Mouse (Mus musculus): ENCODE data around the gene Vipas39. TPM values are rescaled to one million over a fixed set of nuclear protein-coding genes. Genes with fewer than 3 reads are reported as not detected.

Vipas39 gene
- polyA plus RNA-seq, 1 experiment from 2014 or later = 67.8 TPM

- no peaks in the 10 kb centered on the region for H3K27me3 ChIP-seq (ENCODE audit: control insufficient read depth, insufficient read depth, low read length)
- H3K36me3 ChIP-seq (ENCODE audit: control insufficient read depth, insufficient read depth, low read length) = no peaks in the 10 kb centered on the region
Measured at GRCm38 (mm10) chr12:87196310-87196709, 69.7 kb downstream of the Vipas39 start.

GRCm38 (mm10) chr12:87195069-87195468, 71.0 kb downstream of the Vipas39 start:
- no peaks in the 10 kb centered on the region for H3K27me3 ChIP-seq (ENCODE audit: control insufficient read depth, insufficient read depth, low read length)
- no peak for ATAC-seq (ENCODE audit: low read depth)
- H3K27ac ChIP-seq (ENCODE audit: low read depth, low read length) = no peak overlapping the region
- peaks cover 8% of the 10 kb centered on the region for H3K4me1 ChIP-seq (ENCODE audit: control insufficient read depth, insufficient read depth, low read length)
- WGBS = 84% methylated on average over 1 of the region's 1 CpGs
- no peak overlapping the region for H3K9ac ChIP-seq (replicated peaks; ENCODE audit: low read depth, low read length)
- H3K36me3 ChIP-seq (ENCODE audit: control insufficient read depth, insufficient read depth, low read length) = no peaks in the 10 kb centered on the region
- H3K4me2 ChIP-seq (ENCODE audit: low read depth, low read length) = no peak overlapping the region
- no peak overlapping the region for H3K4me3 ChIP-seq (ENCODE audit: low read depth, low read length)
- no peaks in the 10 kb centered on the region for H3K9me3 ChIP-seq (ENCODE audit: control insufficient read depth, low read length)

More at GRCm38 (mm10) chr12:87196310-87196709, 69.7 kb downstream of the Vipas39 start:
- Histone ChIP-seq H3K27ac (ENCODE audit: low read depth, low read length) (no peak overlapping the region), H3K9ac (replicated peaks; ENCODE audit: low read depth, low read length) (no peak overlapping the region), H3K4me1 (ENCODE audit: control insufficient read depth, insufficient read depth, low read length) (peaks cover 8% of the 10 kb centered on the region), H3K4me2 (ENCODE audit: low read depth, low read length) (no peak overlapping the region), H3K9me3 (ENCODE audit: control insufficient read depth, low read length) (no peaks in the 10 kb centered on the region), H3K4me3 (ENCODE audit: low read depth, low read length) (no peak overlapping the region)
- no peak for ATAC-seq (ENCODE audit: low read depth)

DNA sequence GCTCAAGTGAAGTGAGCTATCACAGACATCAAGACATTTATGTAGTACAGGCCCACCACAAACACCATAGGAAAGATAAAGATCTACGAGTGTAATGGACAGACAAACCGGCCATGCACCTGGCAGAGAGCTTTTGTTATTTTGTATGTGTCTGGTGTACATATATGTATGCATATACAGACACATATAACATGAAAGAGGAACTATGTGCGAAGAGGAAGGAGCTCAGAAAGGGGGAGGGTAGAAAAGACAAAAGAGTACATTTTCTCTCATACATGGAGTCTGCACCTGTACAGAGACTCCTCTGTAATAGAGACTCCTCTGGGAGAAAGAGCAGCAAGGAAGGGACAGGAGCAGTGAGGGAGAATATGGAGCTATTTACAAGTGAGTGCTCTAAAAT, 73.0 kb downstream of the Vipas39 start:
- H3K4me3 ChIP-seq (ENCODE audit: low read depth, low read length) = no peak overlapping the region
- ATAC-seq (ENCODE audit: low read depth) = no peak
- H3K9me3 ChIP-seq (ENCODE audit: control insufficient read depth, low read length) = no peaks in the 10 kb centered on the region
- no peak overlapping the region for H3K27ac ChIP-seq (ENCODE audit: low read depth, low read length)
- no peaks in the 10 kb centered on the region for H3K36me3 ChIP-seq (ENCODE audit: control insufficient read depth, insufficient read depth, low read length)
- WGBS = 100% methylated on average over 3 of the region's 3 CpGs
- H3K9ac ChIP-seq (replicated peaks; ENCODE audit: low read depth, low read length) = no peak overlapping the region
- no peaks in the 10 kb centered on the region for H3K4me1 ChIP-seq (ENCODE audit: control insufficient read depth, insufficient read depth, low read length)
- no peak overlapping the region for H3K4me2 ChIP-seq (ENCODE audit: low read depth, low read length)
- H3K27me3 ChIP-seq (ENCODE audit: control insufficient read depth, insufficient read depth, low read length) = no peaks in the 10 kb centered on the region

Small RNA genes within 50 kb of the gene (microRNA-seq; reads per million reads assigned to microRNA genes)
- gene Gm47293 = not detected

Other genes starting within 250 kb of the Vipas39 start
- 10.7 and 15.8 TPM in 2 replicates for gene Tmem63c, start 244.9 kb downstream of the Vipas39 start, polyA plus RNA-seq (2014; fragmentation: Nextera tagmentation; extraction: Ambion mirVana)
- gene Ngb, start 163.7 kb downstream of the Vipas39 start, polyA plus RNA-seq (2014; fragmentation: Nextera tagmentation; extraction: Ambion mirVana) = 2.3 and 3.6 TPM in 2 replicates
- gene Gstz1, start 119.1 kb downstream of the Vipas39 start, polyA plus RNA-seq (2014; fragmentation: Nextera tagmentation; extraction: Ambion mirVana) = 33.0 and 39.2 TPM in 2 replicates
- 14.4 and 16.9 TPM in 2 replicates for gene Pomt2, start 118.3 kb downstream of the Vipas39 start, polyA plus RNA-seq (2014; fragmentation: Nextera tagmentation; extraction: Ambion mirVana)
- 2.6 and 3.2 TPM in 2 replicates for gene Samd15, start 66.5 kb downstream of the Vipas39 start, polyA plus RNA-seq (2014; fragmentation: Nextera tagmentation; extraction: Ambion mirVana)
- 6.5 and 8.8 TPM in 2 replicates for gene Tmed8, start 65.8 kb downstream of the Vipas39 start, polyA plus RNA-seq (2014; fragmentation: Nextera tagmentation; extraction: Ambion mirVana)
- 1.2 and 2.3 TPM in 2 replicates for gene Noxred1, start 27.5 kb downstream of the Vipas39 start, polyA plus RNA-seq (2014; fragmentation: Nextera tagmentation; extraction: Ambion mirVana)
- 172 and 186 TPM in 2 replicates for gene Ahsa1, start 223 bp upstream of the Vipas39 start, polyA plus RNA-seq (2014; fragmentation: Nextera tagmentation; extraction: Ambion mirVana)
- 0.37 and 0.44 TPM in 2 replicates for gene Ism2, start 33.4 kb upstream of the Vipas39 start, polyA plus RNA-seq (2014; fragmentation: Nextera tagmentation; extraction: Ambion mirVana)
- gene Sptlc2, start 122.1 kb upstream of the Vipas39 start, polyA plus RNA-seq (2014; fragmentation: Nextera tagmentation; extraction: Ambion mirVana) = 70.5 and 81.8 TPM in 2 replicates
- gene Slirp, start 177.6 kb upstream of the Vipas39 start, polyA plus RNA-seq (2014; fragmentation: Nextera tagmentation; extraction: Ambion mirVana) = 212 and 251 TPM in 2 replicates
- gene Alkbh1, start 177.8 kb upstream of the Vipas39 start, polyA plus RNA-seq (2014; fragmentation: Nextera tagmentation; extraction: Ambion mirVana) = 38.1 and 40.4 TPM in 2 replicates
- 101 and 112 TPM in 2 replicates for gene Snw1, start 206.0 kb upstream of the Vipas39 start, polyA plus RNA-seq (2014; fragmentation: Nextera tagmentation; extraction: Ambion mirVana)
- gene Gm5788, start 228.5 kb upstream of the Vipas39 start, polyA plus RNA-seq (2014; fragmentation: Nextera tagmentation; extraction: Ambion mirVana) = not detected in 2 replicates
- gene Gm8300, start 248.1 kb upstream of the Vipas39 start, polyA plus RNA-seq (2014; fragmentation: Nextera tagmentation; extraction: Ambion mirVana) = not detected in 2 replicates